Mouse (Mus musculus) embryo, embryonic 11.5 days (tissue): ENCODE measurements around the gene Atp12a.
A peak's percentile ranks its signal among the peaks of the same experiment; 100 is the strongest.

Experiments used
- DNase-seq: peaks from one replicate; pipeline ENCODE4 v3.0.0-alpha.2; 2012; ENCODE audit warnings: low read depth, low spot score

The Atp12a gene

DNA sequence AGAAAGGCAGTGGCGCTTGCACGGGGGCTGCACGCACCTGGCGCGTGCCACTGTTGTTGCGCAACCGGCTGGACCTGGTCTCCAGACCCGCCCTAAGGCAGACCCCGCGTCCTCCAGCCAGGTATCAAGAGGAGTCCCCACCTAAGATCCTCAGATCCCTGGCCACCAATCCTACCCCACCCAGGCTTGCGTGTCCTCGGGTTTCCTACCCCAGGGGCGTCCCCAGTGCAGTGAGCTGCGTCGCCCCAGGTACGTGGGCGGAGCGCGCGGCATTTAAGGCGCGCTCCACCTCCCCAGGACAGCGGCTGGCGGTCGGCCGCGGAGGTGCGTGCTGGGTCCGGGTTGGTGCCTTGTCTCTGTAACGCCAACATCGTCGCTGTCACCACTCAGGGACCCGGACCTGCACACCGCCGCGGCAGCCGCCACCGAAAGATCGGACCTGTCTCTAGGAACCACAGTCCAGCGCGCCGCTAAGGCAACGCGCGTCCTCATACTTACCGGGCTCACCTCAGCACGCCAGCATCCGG lies at the start of gene Atp12a:
Atp12a (plus strand) TSS at position 358 of the 527 bp plus-strand sequence.
- DNase-seq, result no peak

DNA sequence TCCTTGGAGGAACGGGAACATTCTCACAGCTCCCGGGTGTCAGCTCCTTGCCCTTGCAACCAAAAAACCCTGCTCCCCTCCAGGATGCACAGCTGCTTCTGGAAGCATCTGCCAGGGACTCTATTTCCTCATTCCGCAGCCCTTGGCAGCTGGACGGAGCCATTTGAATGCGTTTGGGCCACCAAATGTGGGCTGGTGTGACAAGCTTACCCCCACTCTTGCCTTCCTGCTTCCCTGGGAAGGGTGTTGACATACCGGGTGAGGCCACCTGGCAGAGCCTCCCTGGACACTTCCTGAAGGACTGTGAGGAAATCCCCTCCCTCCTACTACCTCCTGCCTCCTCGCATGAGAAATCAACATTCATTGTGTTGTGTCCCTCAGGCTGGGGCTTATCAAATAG lies 49.3 kb upstream of the Atp12a start:
- no peak for DNase-seq

DNA sequence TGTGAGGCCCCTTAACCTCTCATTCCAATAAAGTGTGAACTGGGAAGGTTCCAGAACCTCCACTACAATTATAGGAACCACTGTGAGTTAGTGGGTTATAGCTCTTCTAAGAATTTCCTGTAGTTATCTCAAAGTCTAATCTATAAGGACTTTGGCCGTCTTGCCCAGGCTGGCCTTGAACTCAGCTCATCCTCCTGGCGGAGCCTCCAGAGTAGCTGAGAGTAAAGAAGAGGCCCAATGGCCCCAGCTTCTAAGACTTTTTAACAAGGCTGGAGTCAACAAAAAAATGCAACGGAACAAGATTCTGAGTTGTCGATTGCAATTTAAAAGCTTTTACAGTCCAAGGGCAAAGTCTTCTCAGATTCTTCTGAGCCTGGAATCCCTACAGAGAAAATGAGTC lies 48.5 kb upstream of the Atp12a start:
- no peak for DNase-seq

DNA sequence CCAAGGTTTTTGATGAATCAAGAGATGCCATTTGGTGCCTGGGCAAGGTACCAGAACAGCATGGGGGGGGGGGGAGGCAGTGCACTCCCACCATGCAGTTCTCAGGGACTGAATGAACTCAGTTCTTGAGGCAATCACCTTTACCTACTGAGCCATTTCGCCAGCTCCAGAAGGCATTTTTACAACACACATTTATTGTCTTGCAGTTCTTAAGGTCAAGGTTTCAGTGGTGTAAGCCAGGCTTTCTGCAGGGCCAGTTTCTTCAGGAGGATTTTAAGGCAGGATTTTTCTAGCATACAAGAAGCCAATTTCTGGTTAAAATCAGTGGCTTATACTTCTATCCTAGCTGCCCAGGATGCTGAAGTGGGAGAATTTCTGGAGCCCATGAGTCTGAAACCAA lies 41.9 kb upstream of the Atp12a start:
- DNase-seq, result no peak

DNA sequence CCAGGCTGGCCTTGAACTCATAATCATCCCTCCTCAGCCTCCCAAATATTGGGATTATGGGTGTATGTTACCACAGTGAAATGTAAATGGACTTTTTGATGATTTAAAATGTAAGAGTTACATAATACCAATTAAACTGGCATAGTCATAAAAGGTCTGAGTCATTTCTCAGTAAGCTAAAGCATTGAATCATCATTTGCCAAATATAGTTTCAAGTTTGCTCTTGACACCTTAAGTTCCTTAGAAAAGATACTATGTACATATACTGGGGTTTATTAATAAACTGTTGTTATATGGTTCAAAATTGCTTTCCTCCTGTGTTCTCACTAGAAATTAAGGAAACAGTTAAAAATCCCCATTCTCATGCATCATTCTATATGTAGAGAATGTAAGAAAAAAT lies 39.8 kb upstream of the Atp12a start:
- no peak for DNase-seq

DNA sequence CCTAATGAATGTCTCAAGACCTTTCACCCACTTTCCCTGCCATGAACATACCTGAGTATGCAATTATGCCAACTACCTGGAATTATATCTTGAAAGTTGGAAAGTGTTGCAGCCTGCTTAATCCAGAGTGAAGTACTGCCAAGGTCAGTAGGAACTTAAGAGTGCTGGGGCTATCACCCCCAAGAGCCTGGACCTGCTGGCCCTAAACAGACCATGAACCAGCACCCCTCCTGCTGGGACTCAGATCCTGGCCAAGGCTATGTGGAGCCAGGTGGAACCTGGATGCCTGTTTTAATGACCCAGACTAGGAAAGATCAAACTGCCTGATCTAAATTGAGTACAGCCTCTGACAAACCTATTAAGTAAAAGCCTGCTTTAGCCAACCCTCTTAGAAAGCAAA lies 31.2 kb upstream of the Atp12a start:
- DNase-seq, result no peak

DNA sequence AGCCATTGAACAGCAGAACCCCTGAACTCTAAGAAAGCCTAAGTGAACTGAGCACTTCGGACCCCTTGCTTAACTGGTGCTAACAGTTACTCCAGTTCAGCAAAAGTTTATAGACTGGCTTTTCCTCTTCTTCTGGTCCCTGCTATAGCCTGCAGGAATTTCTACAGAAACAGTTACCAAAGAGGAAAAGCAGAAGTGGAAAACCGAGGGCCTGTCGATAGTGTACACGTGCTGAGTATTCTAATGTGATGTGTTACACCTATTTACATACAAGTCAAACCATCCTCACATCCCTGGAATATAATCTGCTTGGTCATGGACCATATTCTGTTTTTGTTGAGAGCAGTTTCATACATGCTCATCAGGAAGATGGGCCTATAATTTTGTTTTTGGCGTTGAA lies 30.4 kb upstream of the Atp12a start:
- DNase-seq, result no peak

DNA sequence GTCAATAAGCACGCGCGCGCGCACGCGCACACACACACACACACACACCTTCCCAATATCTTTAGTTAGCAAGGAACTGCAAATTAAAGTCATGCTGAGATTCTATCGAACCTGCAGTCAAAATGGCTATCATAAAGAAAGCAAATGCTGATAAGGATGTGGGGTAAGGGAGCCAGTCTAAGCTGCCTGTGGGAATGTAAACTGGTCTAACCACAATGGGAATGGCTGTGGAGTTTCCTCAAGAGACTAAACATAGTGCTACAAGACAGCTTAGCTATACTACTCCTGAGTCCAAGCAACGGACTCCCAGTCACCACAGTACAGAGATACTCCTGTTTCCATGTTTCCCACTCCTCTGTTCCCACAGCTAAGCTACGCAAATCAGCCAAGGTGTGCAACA lies 28.8 kb upstream of the Atp12a start:
- no peak for DNase-seq

DNA sequence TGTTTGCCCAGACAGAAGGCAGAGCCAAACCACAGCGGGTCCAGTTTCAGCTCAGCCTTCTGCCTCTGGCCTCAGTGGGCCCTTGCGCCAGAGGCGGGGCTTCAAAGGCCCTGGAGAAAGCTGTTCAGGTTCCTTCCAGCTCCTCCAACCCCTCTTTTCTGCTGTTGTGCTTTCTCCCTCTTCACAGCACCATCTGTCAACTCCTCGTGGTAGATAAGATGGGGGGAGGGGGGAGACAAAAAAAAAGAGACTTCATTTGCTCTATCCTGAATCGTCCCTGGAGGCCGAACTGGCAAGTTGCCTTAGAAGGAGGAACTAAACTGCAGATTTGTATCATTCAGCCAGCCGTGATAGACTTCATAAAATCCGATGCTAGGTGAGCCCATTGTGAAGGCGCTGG lies 27.8 kb upstream of the Atp12a start:
- DNase-seq, result no peak

DNA sequence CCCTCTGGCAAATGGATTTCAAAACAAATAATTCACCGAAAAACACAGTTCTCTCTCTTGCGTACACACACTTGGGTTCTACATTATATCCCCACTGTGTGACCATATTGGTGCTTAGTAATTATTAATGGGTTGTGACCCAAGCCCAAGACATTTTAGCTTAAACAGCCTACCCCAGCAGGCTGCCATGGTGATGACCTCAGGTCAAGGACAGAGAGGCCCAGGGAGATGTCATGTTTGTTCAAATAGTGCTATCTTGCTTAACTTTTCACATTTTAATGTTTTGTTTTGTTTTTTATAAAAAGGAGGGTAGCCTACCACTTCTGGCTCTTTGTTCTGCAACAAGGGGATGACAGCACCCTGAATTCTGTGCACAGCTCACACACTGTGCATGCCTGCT lies 27.2 kb upstream of the Atp12a start:
- DNase-seq, result no peak

DNA sequence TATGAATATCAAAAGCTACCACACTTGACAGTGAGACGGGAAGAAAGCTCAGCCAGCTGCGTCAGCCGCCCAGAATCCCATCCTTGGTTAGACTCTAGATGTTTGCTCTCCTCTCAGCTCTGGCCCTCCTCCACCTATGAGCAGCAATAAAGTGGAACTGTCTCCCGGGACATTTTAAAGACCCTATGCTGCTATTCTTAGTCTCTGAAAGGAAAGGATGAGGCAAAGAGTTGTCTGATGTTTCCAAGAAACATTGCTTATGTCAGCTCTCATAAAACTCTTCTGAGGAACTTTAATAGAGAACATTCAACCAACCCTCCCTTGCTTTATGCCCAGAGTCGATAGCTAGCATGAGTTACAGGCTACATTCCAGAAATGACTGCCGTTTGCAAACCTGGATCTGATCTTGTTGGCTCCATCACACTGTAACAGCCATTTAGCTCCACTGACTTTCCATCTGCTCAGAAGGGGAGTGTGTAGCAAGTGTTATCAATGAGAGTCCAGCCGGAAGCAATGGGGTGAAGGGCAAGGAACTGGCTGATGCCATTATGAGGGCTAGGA lies 25.9 kb upstream of the Atp12a start:
- DNase-seq, result no peak

DNA sequence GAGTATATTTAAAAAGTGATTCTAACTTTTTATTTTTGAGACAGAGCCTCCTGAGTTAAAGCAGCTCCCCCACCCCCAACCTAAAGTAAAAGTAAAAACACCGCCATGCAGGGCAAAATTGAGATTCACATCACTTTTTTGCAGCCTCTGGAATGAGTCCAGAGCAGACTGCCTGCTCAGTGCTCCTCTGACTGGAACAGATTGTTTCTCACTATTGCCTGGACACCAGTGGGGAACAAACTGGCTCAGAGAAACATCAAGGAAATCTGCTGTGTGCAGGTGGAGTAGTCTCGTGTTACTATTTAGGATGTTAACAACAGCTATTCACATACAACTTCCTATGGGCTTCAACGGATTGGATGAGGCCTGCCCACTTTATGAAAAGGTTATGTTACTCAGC lies 16.2 kb upstream of the Atp12a start:
- no peak for DNase-seq

DNA sequence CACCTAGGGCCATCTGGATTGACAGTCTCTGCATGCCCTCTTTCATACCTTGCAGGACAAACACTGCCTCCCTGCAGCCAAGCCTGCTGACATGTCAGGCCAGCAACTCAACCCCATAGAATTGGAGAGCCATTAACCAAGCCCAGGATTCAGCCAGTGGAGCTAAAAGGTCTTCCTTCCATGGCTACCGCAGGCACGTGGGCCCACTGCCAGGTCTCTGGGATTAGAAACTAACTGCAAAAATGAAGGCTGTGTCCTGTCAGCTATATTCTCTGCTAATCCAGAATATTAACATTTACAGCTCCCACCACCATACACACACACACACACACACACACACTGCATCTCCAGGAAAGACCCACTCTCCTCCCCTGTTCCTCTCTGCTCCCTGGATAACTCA lies 15.3 kb upstream of the Atp12a start:
- DNase-seq, result no peak

DNA sequence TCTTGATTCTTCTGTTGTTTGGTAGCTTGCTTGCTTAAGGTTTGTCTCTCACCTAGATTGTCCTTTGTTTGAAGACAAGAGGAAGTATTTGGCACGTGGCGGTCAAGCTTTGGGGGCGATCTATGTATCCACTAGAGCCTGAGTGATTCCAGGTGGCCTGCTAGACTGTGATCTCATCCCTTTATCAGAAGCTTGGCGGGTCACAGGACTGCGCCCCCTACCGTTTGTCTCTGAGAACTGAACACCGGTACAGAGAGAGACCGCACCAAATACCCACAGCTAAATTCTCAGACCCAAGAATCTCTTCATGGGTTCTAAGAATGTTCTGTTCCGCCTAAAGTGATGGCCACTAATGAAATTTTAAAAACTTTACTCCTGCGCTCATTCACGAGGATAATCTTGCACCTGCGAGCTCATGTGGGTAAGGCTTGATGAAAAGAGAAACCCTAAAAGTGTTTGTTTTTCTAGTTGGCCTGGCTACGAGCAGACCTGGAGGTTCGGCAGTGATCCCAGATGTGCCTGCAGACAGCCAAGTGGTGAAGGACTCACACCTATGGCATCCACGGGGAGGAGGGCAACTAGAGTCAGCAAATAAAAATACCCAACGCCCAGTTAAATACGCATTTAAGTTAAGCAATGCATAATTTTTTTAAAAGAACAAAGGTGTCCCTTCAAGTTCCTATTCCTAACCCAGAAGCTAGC lies 12.8 kb upstream of the Atp12a start:
- DNase-seq, result peak; percentile 51

DNA sequence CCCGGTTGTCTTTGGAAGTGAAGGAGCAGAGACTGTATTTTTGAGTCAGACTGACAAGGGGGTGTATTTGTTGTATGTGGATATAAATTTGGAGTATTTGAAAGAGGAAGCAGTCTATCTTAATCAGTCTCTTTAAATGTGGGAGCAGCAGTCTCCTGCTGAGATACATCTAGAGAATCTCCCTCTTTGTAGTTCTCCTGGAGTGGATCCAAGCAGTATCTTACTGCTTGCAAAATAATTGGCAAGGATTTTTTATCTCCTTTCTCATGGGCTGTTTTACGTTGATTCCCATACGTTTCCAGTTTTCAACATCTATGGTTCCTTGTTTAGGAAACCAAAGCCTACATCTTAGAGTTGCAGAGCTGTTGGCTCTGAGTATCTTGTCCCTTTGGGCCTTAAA lies 10.1 kb upstream of the Atp12a start:
- no peak for DNase-seq

DNA sequence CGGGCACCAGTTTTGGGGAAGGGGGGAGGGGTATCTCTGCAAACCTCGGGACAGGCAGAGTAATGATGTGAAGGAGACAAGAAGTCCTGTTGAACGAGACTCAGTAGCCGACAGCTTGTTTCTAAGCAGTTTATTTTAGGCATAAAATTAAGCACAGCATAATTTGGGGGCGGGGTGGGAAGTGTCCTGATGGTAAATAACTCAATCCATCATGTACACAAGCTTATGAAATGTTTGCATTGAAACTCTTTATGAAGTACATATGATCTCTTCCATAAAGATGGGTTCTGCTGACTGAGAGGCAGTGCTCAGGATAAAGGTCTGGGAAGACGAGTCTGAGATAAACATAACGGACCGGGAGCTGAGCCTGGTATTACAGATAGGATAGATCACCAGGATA lies 9.5 kb upstream of the Atp12a start:
- DNase-seq, result no peak

DNA sequence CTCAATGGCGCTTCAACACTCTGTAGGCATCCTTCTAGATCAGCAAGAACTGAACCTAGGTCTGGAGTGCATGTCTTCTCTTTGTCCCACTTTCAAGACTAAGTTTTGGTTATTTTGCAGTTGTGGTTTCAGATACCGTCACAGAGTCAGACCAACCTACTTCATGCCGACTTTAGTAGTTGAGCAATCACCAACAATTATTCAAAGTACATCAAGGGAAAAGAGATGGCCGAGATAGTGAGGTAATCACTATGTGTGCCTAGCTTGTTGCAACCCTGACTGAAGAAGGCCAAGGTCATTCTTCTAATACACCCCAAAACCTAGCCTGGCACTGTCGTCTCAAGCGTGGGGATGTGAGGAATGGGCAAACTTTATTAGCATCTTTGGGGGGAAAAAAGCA lies 8.7 kb upstream of the Atp12a start:
- no peak for DNase-seq

DNA sequence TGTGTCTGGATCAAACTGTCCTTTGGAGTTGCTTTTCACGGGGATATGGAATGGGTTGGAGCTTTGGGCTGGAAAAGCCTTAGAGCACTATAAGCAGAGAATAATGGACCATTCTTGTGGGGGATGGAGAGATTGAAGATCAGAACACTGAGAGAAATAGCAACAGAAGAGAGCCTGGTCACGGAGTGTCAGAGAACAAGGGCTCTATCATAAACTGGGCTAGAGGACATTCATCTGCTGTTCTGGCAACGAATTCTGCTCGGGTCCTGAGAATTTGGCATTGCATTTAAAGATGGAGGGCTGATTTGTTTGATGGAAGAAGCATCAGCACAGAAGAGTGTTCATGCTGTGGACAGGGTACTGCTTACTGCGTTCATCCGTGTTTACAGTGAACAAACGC lies 6.4 kb upstream of the Atp12a start:
- DNase-seq, result no peak

DNA sequence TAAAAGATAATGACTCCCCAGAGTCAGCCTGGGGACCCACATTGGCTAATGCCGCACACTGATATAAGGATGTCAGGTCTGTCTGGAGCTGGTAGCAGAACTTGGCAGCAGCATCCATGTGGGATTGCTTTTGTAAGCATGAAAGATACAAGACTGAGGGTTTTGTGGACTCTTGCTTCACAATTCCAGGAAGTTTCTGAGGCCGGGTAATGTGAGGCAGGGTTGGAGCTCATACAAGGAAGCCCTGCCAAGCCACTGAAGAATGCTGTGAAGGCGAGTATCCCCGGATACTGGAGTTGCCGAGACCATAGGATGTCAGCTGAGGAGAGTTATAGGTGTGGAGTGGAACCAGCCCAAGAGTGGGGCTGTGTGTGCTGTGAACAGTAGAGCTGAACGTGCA lies 5.7 kb upstream of the Atp12a start:
- DNase-seq, result no peak

DNA sequence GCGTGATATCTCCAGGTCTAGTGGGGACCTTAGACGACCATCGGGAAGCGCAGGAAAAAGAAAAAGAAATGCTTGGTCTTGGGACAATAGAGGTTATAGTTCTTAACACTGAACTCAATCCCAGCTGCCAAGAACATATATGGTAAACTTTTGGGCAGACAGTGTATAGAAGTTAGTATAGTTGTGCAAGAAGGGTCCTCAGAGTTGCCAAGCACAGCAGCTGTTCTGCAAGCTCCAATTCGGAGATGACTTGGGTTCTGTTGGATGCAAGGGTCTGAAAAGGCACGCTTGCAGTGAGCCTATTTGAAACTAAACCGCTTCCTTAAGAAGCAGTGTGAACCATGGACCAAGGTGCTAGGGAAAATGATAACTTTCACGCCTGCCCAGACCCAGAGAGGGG lies 424 bp downstream of the Atp12a start:
- DNase-seq, result no peak

DNA sequence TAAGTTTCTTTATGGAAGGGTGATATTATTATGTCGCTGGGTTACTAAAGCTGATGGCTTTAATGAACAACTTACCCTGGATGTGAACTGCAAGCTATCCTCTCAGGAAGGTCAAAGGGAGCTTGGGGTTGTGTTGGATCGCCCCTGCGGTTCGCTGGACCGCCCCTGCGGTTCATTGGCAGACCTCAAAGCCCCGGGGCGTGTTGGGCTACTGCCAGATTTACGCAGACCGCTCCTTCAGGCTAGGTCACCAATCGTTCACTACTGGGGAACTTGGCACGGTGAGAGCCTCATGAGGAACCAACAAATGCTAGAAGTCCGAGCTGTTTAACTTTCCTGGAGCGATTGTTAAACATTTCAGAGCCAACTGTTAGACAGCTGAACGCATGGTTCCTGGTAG lies 1.8 kb downstream of the Atp12a start:
- no peak for DNase-seq

DNA sequence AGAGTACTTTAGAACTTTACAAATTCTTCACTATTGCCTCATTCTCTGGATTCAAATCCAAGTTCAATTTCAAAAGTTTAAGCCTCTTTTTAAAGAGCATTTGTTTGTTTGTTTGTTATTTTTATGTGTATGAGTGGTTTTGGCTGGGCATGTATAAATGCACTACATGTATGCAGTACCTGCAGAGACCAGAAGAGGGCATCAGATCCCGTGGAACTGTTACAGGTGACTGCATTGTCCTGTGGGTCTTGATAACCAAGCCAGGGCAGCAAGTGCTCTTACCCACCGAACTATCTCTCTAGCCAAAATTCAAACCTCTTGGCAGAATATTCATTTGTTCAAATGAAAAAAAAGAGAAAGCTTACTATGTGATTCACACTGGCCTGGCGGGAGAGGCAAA lies 4.0 kb downstream of the Atp12a start:
- DNase-seq, result no peak

DNA sequence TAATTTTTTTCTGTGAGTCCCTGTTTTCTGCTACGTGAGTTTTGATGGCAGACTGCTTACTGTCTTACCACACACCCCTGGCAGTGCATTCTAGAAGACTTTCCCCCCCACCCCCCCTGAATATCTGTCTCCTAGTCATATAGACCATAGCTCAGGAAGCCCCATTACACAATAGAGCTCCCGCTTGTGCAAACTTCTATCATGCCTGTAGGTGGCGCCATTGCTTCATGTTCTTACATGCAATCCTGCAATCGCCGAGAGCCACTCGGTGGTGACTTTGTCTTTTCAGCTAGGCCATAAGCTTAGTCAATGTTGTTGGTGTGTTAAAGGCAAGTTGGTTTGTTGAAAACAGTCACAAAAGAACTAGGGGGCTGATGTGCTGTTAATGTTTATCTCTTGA lies 10.9 kb downstream of the Atp12a start:
- peak; percentile 74 for DNase-seq

DNA sequence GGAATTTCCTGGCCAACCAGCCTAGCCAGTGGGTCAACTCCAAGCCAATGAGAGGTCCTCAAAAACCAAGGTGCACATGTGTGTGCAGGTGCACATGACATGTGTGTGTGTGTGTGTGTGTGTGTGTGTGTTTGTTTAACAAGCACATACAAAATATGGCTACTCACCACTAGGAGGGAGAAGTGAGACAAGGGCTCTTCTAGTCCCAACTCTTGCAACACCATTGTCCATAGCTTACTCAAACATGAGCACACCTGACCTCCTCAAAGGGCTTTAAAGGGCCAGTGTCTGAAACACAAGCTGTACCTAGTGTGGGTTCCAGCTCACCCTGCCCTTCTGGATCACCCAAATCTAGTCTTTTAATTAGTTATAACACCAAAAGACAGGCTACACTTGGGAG lies 12.9 kb downstream of the Atp12a start:
- no peak for DNase-seq
